Mouse (Mus musculus) layer of hippocampus, adult 9-10 months (tissue): ENCODE measurements around the gene Dhrs2.
A peak's percentile ranks its signal among the peaks of the same experiment; 100 is the strongest.

ENCODE experiments used
- DNase-seq: peaks from one replicate; pipeline ENCODE4 v3.0.0; 2022; ENCODE audit warnings: low spot score

Gene Dhrs2

DNA sequence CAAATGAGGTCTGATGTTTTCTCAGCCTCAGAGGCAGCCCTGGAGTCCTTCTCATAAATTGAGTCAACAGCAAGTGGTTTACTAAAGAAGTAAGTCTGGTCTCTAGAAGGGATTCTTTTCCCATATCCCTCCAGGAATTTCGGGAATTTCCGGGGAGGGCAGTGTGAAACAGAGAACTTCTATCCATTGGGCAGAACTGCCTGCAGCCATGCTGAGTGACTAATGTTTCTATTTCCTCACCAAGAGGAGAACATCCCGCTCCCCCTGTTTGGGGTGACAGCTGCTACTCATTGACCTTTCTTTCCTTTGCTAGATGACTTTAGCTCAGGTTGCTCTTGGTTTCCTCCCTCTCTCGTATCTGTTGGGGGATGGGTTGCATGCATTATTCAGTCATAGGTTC is 31.8 kb downstream of the Dhrs2 start:
- no peak for DNase-seq

DNA sequence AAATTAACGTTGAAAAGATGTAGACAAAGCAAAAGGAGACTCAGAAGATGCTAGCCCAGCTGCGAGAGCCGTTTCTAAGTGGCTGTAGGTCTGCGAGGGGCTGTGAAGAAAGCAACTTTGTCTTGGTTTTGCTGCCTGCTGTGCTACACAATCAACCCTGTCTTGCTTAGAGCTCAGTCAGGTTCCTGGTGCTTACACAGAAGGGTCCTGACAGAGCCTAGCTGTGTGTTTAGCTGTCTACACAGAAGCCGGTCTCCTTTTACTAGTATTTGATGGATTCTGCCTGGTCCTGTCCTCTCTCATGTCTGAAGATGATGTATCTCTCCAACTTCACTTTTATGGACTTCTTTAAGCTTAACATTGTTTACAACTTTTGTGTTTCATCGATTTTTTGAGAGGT is 33.6 kb downstream of the Dhrs2 start:
- no peak for DNase-seq

DNA sequence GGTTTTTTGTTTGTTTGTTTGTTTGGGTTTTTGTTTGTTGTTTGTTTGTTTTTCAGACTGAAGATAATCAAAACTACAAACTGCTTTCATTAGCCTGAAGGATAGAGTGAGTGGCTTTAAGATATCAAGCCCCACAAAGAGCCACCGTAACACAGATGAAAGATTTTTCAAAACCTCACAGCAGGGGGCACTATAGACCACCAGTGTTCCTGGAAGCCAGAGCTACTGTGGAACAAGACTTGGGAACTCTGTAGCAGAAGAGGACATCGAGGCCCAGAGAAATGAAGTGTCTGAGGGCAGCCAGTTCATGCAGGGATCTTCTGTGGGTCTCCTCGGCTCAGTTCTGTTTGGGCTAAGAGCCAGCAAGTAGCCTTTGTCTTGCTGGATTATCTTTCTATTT is 49.4 kb downstream of the Dhrs2 start:
- DNase-seq, result peak; percentile 67

DNA sequence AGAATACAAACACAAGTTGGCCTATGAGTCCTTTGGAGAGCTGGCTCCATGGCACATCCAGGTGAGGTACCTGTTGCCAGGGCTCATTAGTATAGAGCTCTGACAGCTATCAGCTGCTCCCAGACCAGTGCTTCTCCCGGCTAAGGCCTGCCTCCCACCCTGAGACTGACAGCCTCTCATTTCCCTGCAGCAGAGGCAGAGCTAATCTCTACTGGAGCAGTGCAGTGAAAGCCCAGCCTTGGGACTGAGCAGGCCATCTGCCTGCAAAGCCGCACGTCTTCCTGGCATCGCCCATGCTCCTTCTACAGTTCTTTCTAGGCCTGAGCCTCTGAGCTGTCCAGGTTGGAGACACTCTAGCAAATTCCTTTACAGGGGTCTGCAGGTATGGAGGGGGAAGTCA is 51.2 kb downstream of the Dhrs2 start:
- no peak for DNase-seq

DNA sequence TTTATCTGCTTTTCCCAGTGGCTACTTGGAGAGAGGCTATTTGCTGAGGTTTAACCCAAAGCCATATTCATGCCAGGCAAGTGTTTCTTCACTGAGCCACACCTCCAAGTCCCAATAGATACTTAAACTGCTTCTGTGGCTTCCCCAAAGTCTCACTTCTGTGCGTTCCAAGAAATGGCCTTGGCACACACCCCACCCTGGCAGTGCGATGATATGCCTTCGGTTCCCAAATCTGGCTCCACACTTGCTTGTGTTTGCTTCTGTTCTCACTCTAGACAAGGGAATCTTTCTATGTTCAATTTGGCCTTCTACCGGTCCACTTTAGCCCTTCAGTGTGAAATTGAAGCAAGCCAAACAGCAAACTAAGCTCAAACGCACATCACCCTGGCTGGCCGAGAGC is 53.0 kb downstream of the Dhrs2 start:
- no peak for DNase-seq

DNA sequence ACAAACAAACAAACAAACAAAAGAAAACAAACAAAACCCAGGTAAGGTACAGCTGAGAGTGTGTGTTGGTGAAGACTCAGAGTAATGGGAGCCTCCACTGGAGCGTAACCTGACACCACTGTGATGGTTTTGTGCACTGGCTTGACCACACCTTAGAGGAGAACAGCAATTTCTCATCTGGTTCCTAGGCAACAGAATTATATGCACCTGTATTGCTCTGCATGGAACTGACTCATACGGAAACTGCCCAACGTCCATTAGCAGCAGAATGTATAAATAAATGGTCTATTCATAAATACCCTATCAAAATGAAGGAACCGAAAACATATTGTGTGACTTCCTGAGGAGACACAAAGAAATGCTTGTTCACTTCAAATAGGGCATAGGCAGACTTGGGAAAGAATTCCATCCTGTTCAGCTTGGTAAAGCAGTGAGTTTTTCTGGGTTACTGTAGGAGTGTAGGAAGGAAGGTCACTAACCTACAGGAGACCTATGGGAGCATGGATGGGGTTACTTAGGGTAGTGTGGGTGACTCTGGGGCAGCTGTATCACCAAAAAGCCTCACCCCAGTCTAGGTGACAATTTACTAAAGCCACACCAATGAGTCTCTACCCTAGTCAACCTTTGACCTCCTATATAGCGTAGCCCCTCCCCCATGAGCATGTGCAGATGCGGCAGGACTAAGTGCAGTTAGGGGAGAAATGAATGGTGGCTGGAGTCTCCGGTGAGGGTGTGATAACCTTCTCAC is 57.7 kb downstream of the Dhrs2 start:
- DNase-seq, result no peak
